Mouse (Mus musculus) hindbrain, postnatal 0 days (tissue): ENCODE measurements at regions not wholly inside any gene's neighbourhood (a gene's known extent, or its start where the extent isn't known, plus 50 kb on each side); places are given as distances from the start of the nearest gene placed in this dataset.
"Not testable (repeated sequence)": the region's sequence is repeated elsewhere in the genome, so short reads cannot be mapped to it uniquely, and the experiment has no call there.

Experiments used
- ATAC-seq: fragments of 200-750 bp; cut with Nextera tagmentation; 2 replicates; pipeline ENCODE4 v1.8.0; 2017; ENCODE audit warnings: mild to moderate bottlenecking, moderate TSS enrichment, moderate library complexity
- DNase-seq: peaks from one replicate; pipeline ENCODE4 v3.0.0-alpha.2; 2015; ENCODE audit warnings: low spot score
- H3K27ac ChIP-seq: fragments of 300-500 bp; sonication (generic); 2 replicates; pipeline ENCODE4 v1.5.1; 2014; ENCODE audit warnings: mild to moderate bottlenecking
- H3K27me3 ChIP-seq: fragments of 300-500 bp; sonication (generic); 2 replicates; pipeline ENCODE4 v1.6.1; 2014; ENCODE audit warnings: low read length, mixed read lengths; ENCODE audit not compliant: insufficient read depth
- H3K36me3 ChIP-seq: fragments of 300-500 bp; sonication (generic); 2 replicates; pipeline ENCODE4 v1.6.1; 2014; ENCODE audit warnings: low read length, mixed read lengths; ENCODE audit not compliant: insufficient read depth
- H3K4me1 ChIP-seq: fragments of 300-500 bp; sonication (generic); 2 replicates; pipeline ENCODE4 v1.6.1; 2014; ENCODE audit warnings: antibody characterized with exemption, low read length, mixed read lengths; ENCODE audit not compliant: insufficient read depth
- H3K4me2 ChIP-seq: fragments of 300-500 bp; sonication (generic); 2 replicates; pipeline ENCODE4 v1.6.1; 2014; ENCODE audit warnings: low read depth, mild to moderate bottlenecking, low read length, moderate library complexity, mixed read lengths
- H3K4me3 ChIP-seq: fragments of 300-500 bp; sonication (generic); 2 replicates; pipeline ENCODE4 v1.5.1; 2014; ENCODE audit warnings: low read length
- H3K9ac ChIP-seq: fragments of 300-500 bp; sonication (generic); replicated peaks from 2 replicates; pipeline ENCODE4 v1.6.1; 2014; ENCODE audit warnings: mild to moderate bottlenecking, low read length, moderate library complexity, mixed read lengths
- H3K9me3 ChIP-seq: fragments of 300-500 bp; sonication (generic); 2 replicates; pipeline ENCODE4 v1.6.1; 2016; ENCODE audit warnings: low read length, mixed read lengths
- CTCF ChIP-seq: IDR thresholded peaks from 2 replicates; pipeline ENCODE4 v1.5.1; 2016; ENCODE audit warnings: antibody characterized with exemption, control low read depth, low read depth
- WGBS: fragments of 180-500 bp; shearing (Covaris S2); extraction: QIAGEN DNeasy Blood & Tissue Kit; methylation state at CpG from one replicate; pipeline ENCODE4 v1.1.7; 2014; 5-methylcytosine and 5-hydroxymethylcytosine counted together

DNA sequence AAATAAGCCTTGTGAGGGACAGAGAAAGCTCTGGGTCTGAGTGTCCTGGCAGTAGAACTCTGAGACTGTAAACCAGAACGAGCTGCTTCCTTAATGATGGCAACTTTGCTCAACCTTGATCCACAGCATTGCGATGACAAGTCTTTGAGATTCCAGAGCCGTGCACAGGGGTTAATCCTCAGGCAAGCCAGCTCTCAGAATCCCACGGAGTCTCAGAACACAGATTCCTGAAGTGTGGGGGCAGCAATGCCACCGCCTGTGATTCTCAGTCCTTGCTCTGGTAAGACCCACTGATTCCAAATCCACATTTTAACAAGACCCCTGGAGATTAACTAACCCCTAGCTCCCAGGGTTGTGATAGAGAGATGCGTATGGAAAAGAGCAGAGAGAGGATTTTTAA lies 255.5 kb upstream of the AI593442 start:
- Histone ChIP-seq H3K4me3 (no peak overlapping the region), H3K4me1 (no peaks in the 10 kb centered on the region), H3K27me3 (no peaks in the 10 kb centered on the region), H3K4me2 (no peak overlapping the region), H3K36me3 (no peaks in the 10 kb centered on the region), H3K9ac (no peak overlapping the region), H3K27ac (no peak overlapping the region), H3K9me3 (no peaks in the 10 kb centered on the region)
- ATAC-seq (no peak), DNase-seq (no peak)
- 48% methylated on average over 6 of the region's 6 CpGs for WGBS
- no peak for TF ChIP-seq CTCF

DNA sequence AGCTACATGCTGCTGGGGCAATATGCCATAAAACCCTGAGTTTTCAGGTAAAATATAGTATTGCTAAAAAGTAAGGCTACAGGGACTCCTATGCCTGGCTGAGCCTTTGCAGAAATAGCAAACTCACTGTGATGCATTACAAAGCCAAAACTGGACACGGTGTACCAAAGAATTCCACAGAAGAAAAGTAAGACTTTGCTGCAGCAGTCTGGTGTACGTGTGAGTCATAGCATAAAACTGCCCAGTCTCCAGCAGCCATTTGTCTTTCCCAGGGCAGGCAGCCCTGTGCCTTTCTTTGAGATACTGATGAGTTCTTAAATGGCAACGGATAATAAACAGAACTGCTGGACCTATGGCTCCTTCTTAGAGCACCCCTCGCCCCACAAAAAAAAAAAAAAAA lies 237.9 kb upstream of the AI593442 start:
- no peak overlapping the region for H3K9ac ChIP-seq

DNA sequence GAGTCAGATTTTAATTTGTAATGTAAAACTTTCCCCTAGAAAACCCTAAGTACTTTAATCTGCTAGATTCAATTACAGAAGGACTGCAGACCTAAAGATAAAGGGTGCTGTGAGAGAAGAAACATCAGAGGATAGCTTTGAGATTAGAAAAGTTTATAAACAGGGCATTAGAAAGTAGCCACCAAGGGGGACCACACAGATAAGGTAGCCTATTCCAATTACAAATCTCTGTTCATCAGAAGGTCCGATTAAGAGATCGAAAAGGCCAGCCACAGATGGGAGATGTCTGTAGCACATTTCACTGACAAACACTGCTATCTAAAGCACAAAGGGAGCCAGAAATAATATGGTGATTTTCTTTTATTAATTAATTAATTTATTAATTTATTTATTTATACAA lies 209.1 kb upstream of the AI593442 start:
- H3K4me1 ChIP-seq, ATAC-seq, H3K4me2 ChIP-seq, H3K36me3 ChIP-seq, DNase-seq, H3K4me3 ChIP-seq, H3K27ac ChIP-seq, H3K9ac ChIP-seq, H3K27me3 ChIP-seq, H3K9me3 ChIP-seq: not testable (repeated sequence)
- WGBS: no CpG with 5 or more reads among the region's 2 CpGs

More for the DNA sequence above, 237.9 kb upstream of the AI593442 start:
- no peak overlapping the region for H3K4me3 ChIP-seq
- H3K27ac ChIP-seq: no peak overlapping the region
- no peaks in the 10 kb centered on the region for H3K9me3 ChIP-seq
- WGBS: 73% methylated on average over 4 of the region's 4 CpGs
- no peaks in the 10 kb centered on the region for H3K36me3 ChIP-seq
- no peaks in the 10 kb centered on the region for H3K4me1 ChIP-seq
- ATAC-seq: no peak
- DNase-seq: no peak
- no peaks in the 10 kb centered on the region for H3K27me3 ChIP-seq
- H3K4me2 ChIP-seq: no peak overlapping the region
- TF ChIP-seq CTCF: no peak

DNA sequence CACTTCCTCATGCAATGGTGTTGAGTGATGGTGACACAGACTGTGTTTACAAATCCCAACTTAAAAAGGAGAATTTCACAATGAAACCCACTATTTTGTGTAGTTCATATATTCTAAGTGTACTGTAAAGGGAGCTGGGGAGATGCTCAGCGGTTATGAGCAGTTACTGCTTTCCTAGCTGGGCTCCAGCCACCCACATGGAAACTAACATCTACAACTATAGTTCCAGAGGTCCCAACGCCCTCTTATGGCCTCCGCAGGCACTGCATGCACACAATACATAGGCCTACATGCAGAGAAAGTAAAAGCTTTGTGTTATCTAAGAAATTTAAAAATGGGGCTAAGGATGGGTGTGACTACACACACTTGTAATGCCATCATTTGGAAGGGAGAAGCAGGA lies 208.4 kb upstream of the AI593442 start:
- not testable (repeated sequence) for H3K4me3 ChIP-seq, H3K27ac ChIP-seq, H3K9me3 ChIP-seq, DNase-seq, ATAC-seq, H3K36me3 ChIP-seq, H3K4me1 ChIP-seq, H3K9ac ChIP-seq, H3K27me3 ChIP-seq, H3K4me2 ChIP-seq
- no CpG with 5 or more reads among the region's 3 CpGs for WGBS

DNA sequence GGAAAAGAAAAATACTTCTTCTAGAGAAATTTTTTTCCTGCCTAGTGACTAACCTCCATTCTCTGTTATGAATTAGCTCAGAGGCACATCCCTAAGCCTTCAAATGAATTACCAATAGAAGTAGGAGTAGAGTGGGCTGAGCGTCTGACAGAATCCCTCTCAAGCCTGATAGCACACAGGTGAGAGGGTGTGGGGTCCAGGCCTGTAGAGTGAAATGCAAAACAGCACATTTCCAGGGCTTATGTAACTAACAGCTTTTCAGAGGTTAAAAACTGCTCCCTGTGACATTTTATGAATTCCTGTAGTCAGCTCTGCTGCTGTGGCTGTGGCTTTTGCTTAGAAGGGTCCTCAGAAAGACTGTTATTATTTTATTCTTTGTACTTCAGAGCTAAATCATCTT lies 187.7 kb upstream of the AI593442 start:
- Histone ChIP-seq H3K4me1 (no peaks in the 10 kb centered on the region), H3K9ac (no peak overlapping the region), H3K9me3 (no peaks in the 10 kb centered on the region), H3K4me2 (no peak overlapping the region), H3K27me3 (no peaks in the 10 kb centered on the region), H3K4me3 (no peak overlapping the region), H3K36me3 (no peaks in the 10 kb centered on the region), H3K27ac (no peak overlapping the region)
- ATAC-seq (no peak), DNase-seq (no peak)
- WGBS: 86% methylated on average over 1 of the region's 1 CpGs
- TF ChIP-seq CTCF: no peak

DNA sequence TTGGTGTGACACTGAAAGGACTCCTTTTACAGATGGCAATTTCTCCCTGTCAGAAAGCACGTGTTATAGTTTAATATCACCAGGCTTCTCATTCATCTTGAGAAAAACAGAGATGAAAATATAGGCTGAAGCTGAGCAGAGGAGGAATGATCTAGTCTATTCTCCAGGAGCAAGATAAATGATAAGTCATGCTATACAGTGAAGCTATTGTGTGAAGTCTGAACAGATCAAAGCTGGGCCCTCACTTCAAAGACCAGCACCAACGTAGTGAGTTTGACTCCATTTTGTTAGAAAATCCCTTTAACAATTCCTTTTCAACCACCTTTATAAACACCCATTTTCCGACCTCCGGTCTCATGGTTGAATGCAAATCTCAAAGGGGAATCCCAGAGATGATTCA lies 180.7 kb upstream of the AI593442 start:
- Histone ChIP-seq H3K27me3 (no peaks in the 10 kb centered on the region), H3K4me1 (no peaks in the 10 kb centered on the region), H3K9ac (no peak overlapping the region), H3K4me2 (no peak overlapping the region), H3K36me3 (no peaks in the 10 kb centered on the region), H3K27ac (no peak overlapping the region), H3K4me3 (no peak overlapping the region), H3K9me3 (no peaks in the 10 kb centered on the region; the same call in 1 of the 2 replicates)
- DNase-seq: no peak
- WGBS: 66% methylated on average over 4 of the region's 4 CpGs
- TF ChIP-seq CTCF: no peak
- ATAC-seq: no peak

DNA sequence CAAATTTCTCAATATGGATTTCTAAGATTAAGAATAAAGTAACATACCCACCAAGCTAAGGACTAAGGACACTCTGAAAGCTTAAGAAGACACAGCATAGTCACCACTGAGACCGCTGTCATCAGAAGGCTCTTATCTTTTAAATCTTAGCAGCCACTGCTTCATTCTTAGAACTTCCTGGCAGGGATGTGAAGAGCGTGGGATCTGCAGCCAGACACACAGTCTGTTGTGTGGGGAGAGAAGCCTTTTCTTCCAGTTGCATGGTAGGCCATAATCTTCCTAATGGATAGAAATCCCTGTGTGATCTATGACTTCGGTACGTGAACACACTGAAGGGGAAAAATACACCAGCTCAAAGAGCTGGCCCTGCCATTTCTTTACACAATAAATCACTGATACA lies 178.8 kb upstream of the AI593442 start:
- ATAC-seq: no peak
- no peak for TF ChIP-seq CTCF
- Histone ChIP-seq H3K4me2 (no peak overlapping the region), H3K36me3 (no peaks in the 10 kb centered on the region), H3K4me3 (no peak overlapping the region), H3K9ac (no peak overlapping the region), H3K27me3 (no peaks in the 10 kb centered on the region), H3K9me3 (no peaks in the 10 kb centered on the region; the same call in 1 of the 2 replicates), H3K4me1 (no peaks in the 10 kb centered on the region), H3K27ac (no peak overlapping the region)
- no peak for DNase-seq
- WGBS: 73% methylated on average over 4 of the region's 4 CpGs
